Mouse (Mus musculus) midbrain, embryonic 12.5 days (tissue): ENCODE measurements around the gene Psg28. TPM values are rescaled to one million over a fixed set of nuclear protein-coding genes. Genes with fewer than 3 reads are reported as not detected.
"Not testable (repeated sequence)": the region's sequence is repeated elsewhere in the genome, so short reads cannot be mapped to it uniquely, and the experiment has no call there.

Experiments
- ATAC-seq: fragments of 200-750 bp; cut with Nextera tagmentation; 2 replicates; pipeline ENCODE4 v1.8.0; 2017; ENCODE audit warnings: low read depth, moderate TSS enrichment, moderate library complexity; ENCODE audit not compliant: low FRiP score
- H3K27ac ChIP-seq: fragments of 300-500 bp; sonication (generic); replicated peaks from 2 replicates; pipeline ENCODE4 v1.5.1; 2016; ENCODE audit warnings: mild to moderate bottlenecking
- H3K27me3 ChIP-seq: fragments of 300-500 bp; sonication (generic); 2 replicates; pipeline ENCODE4 v1.6.1; 2016; ENCODE audit warnings: mild to moderate bottlenecking
- H3K36me3 ChIP-seq: fragments of 300-500 bp; sonication (generic); 2 replicates; pipeline ENCODE4 v1.6.1; 2016
- H3K4me1 ChIP-seq: fragments of 300-500 bp; sonication (generic); 2 replicates; pipeline ENCODE4 v1.6.1; 2016
- H3K4me2 ChIP-seq: fragments of 300-500 bp; sonication (generic); replicated peaks from 2 replicates; pipeline ENCODE4 v1.6.1; 2016; ENCODE audit warnings: mild to moderate bottlenecking, moderate library complexity
- H3K4me3 ChIP-seq: fragments of 300-500 bp; sonication (generic); 2 replicates; pipeline ENCODE4 v1.5.1; 2016; ENCODE audit warnings: mild to moderate bottlenecking
- H3K9ac ChIP-seq: fragments of 300-500 bp; sonication (generic); replicated peaks from 2 replicates; pipeline ENCODE4 v1.6.1; 2016; ENCODE audit warnings: mild to moderate bottlenecking, moderate library complexity
- H3K9me3 ChIP-seq: fragments of 300-500 bp; sonication (generic); 2 replicates; pipeline ENCODE4 v1.6.1; 2016; ENCODE audit warnings: mild to moderate bottlenecking
- WGBS: fragments of 180-500 bp; shearing (Covaris S2); methylation state at CpG from one replicate; pipeline ENCODE4 v1.1.7; 2016; 5-methylcytosine and 5-hydroxymethylcytosine counted together
- microRNA-seq: library from miRNA; unstranded; fragments of <30 nt; microRNA quantifications from one replicate; pipeline ENCODE4, GENCODE M21; 2017
- polyA plus RNA-seq: library from polyadenylated mRNA; unstranded; fragments of >200 nt; fragmentation: Nextera tagmentation; extraction: Ambion mirVana; gene quantifications from 2 replicates; pipeline ENCODE4 v1.2.1, GENCODE M21; 2016

Psg28 gene
- not detected in 2 replicates for polyA plus RNA-seq

DNA sequence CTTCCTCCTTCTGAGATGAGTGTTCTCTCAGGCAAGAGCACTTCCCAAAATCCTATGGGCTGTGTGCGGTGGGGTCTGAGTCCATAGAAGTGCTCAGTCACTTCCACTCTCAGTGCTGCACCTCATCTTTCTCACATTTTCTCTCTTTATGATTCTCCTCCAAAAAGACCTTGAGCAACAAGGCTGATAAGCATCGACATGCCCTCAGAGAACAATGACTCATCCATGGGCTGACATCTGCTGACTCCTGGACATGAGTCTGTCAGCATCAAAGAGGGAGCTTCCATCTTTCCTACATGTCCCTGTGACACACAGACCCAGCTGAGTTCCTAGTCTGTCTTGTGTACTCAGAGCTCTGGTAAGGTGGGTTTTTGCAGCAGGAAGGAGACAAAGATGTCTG is at the start of gene Psg28:
Gene Psg28 (minus strand): TSS at position 101 of the 400 bp plus-strand sequence.
- peaks cover 20% of the 10 kb centered on the region for H3K9me3 ChIP-seq
- not testable (repeated sequence) for ATAC-seq, H3K4me1 ChIP-seq, H3K36me3 ChIP-seq, H3K9ac ChIP-seq, H3K27ac ChIP-seq, H3K4me2 ChIP-seq, H3K4me3 ChIP-seq, H3K27me3 ChIP-seq
- WGBS = 75% methylated on average over 2 of the region's 2 CpGs

DNA sequence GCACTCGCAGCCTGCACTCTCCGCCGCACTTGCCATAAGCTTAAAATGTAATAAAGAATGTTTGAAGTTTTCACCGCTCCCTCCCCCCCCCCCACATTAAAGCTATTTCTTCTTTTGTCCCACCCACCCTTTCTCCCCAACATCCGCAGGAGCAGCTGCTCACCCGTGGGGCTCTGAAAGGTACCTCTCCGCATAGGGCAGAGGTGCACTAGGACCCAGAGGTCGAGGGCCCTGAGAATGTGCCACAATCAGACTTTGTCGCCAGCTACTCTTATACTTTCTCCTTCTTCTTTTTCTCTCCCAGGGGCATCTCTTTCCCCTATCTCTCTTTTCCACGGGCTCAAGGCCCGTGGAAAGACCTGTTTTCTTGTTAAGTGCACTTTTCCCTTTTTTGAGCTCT is 28.4 kb downstream of the Psg28 start:
- Histone ChIP-seq H3K27ac (0 out of 2 replicates have a peak overlapping the region, but pooled peaks have one; percentile 39), H3K9ac (no peak overlapping the region), H3K4me2 (0 out of 2 replicates have a peak overlapping the region, but pooled peaks have one; percentile 3), H3K4me3 (peak overlapping the region; percentile 31), H3K9me3 (peaks cover 21% of the 10 kb centered on the region), H3K27me3 (no peaks in the 10 kb centered on the region), H3K36me3 (no peaks in the 10 kb centered on the region), H3K4me1 (no peaks in the 10 kb centered on the region)
- 37% methylated on average over 10 of the region's 11 CpGs for WGBS
- no peak; the same call in 1 of the 2 replicates for ATAC-seq

DNA sequence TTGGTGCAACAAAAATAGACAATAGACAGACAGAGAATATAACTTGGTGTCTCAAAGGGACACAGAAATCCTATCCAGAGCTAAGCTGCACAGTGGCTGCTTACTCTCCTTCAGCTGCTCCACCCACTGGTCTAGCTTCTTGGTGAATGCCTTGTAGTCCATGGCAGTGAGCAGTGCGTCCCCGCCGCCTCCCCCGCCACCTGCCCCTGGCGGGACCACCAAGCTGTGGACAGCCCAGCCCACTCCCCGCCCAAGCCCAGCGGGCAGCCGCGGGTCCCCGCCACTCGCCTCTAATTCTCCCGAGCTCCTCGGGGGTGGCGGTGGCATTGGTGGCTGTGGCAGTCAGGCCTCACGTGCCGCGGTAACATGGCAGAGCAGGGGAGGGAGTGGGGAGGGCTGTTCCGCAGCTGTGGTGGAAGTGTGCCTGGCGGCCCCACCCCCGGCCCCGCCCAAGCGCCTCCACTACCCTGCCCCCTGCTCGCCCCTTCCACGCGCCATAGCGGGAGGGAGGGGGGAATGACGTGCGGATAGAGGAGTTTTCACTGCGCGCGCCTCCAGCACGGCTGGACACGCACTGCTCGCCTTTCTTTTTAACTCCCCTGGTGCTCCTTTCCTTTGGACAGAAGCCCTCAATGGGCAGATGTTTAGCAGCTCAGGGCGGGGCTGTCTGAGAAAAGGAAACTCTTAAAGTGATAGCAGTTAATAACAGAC is 29.2 kb downstream of the Psg28 start:
- H3K9ac ChIP-seq = no peak overlapping the region
- peak; percentile 82 for ATAC-seq
- H3K27me3 ChIP-seq = no peaks in the 10 kb centered on the region
- 24% methylated on average over 34 of the region's 35 CpGs for WGBS
- peak overlapping the region; percentile 1; the same call in 1 of the 2 replicates for H3K4me2 ChIP-seq
- H3K36me3 ChIP-seq = no peaks in the 10 kb centered on the region
- H3K27ac ChIP-seq = no peak overlapping the region
- H3K9me3 ChIP-seq = peaks cover 14% of the 10 kb centered on the region
- H3K4me1 ChIP-seq = no peaks in the 10 kb centered on the region
- peak overlapping the region; percentile 31 for H3K4me3 ChIP-seq

DNA sequence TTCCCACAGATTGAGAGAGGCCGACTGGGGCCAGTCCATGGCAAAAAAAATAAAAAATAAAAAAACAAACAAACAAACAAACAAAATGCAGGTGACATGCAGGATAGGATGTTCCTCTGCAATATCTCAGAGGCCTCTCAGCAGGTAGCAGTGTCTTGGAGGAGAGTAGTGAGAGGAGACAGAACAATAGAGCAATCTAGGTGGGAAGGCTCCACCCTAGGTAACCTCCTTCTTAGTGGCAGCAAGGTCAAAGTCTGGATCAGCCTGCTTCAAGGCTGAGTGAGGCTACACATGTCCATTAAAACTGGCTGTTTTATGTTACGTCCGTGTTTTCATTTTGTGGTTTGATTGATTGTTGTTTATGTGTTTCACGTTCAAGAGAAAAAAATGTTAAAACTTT is 40.4 kb downstream of the Psg28 start:
- H3K4me1 ChIP-seq, H3K27ac ChIP-seq, H3K4me3 ChIP-seq, H3K36me3 ChIP-seq, H3K9ac ChIP-seq, H3K4me2 ChIP-seq, ATAC-seq, H3K27me3 ChIP-seq: not testable (repeated sequence)
- H3K9me3 ChIP-seq = peaks cover 25% of the 10 kb centered on the region
- WGBS = 81% methylated on average over 4 of the region's 4 CpGs

DNA sequence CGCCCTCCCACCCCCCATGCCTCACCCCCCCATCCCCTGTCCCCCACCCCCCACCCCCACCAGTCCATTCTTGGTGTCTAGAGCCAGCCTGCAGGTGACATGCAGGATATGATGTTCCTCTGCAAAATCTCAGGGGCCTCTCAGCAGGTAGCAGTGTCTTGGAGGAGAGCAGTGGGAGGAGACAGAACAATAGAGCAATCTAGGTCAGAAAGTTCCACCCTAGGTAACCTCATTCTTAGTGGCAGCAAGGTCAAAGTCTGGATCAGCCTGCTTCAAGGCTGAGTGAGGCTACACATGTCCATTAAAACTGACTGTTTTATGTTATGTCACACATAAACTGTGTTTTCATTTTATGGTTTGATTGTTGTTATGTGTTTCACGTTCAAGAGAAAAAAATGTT is 53.5 kb downstream of the Psg28 start:
- Histone ChIP-seq H3K27ac (no peak overlapping the region), H3K4me2 (no peak overlapping the region), H3K36me3 (no peaks in the 10 kb centered on the region), H3K4me1 (no peaks in the 10 kb centered on the region), H3K4me3 (no peak overlapping the region), H3K9me3 (peaks cover 39% of the 10 kb centered on the region), H3K9ac (no peak overlapping the region), H3K27me3 (no peaks in the 10 kb centered on the region)
- 61% methylated on average over 2 of the region's 2 CpGs for WGBS
- no peak for ATAC-seq

Small RNA genes lying within 50 kb of the gene (microRNA-seq; reads per million reads assigned to microRNA genes)
- not detected for gene Gm24715

Other genes with a start within 250 kb of the Psg28 start
- not detected in 2 replicates for gene Mill1, start 186.7 kb downstream of the Psg28 start, polyA plus RNA-seq
- gene Psg18, start 77.0 kb downstream of the Psg28 start, polyA plus RNA-seq = not detected in 2 replicates
- gene Psg26, start 52.1 kb upstream of the Psg28 start, polyA plus RNA-seq = not detected in 2 replicates
- gene Psg25, start 100.2 kb upstream of the Psg28 start, polyA plus RNA-seq = not detected in 2 replicates
- gene Psg27, start 135.3 kb upstream of the Psg28 start, polyA plus RNA-seq = not detected in 2 replicates
- gene Psg23, start 184.5 kb upstream of the Psg28 start, polyA plus RNA-seq = not detected in 2 replicates
- gene Psg21, start 224.7 kb upstream of the Psg28 start, polyA plus RNA-seq = not detected in 2 replicates